Mouse (Mus musculus) adrenal gland, adult (tissue): ENCODE results near the gene Ear14.
"Not testable (repeated sequence)": the region's sequence is repeated elsewhere in the genome, so short reads cannot be mapped to it uniquely, and the experiment has no call there.

ENCODE experiments used
- DNase-seq, 2 experiments: peaks; one replicate each; pipeline ENCODE4 v3.0.0; 2022 to 2023; ENCODE audit warnings: low spot score in 1 of 2; ENCODE audit not compliant: inconsistent age in 2 of 2

The Ear14 gene

DNA sequence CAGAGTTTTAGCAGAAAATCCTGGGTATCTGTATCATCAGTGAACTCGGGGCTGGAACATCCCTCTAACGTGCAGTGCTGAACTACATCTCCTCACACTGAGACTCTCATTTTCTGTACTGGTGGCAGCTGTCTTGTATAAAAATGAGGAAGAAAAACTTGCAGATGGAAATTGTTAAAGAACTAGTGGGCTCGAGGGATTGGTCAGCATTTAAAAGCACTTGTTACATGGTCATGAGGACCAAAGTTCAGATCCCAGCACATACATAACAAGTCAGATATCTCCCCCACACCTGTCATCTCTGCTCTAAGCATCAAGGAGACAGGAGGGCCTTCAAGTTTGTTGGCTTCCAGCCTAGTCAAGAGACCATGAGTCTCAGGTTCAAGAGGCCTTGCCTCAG lies 47.2 kb downstream of the Ear14 start:
- no peak for DNase-seq

DNA sequence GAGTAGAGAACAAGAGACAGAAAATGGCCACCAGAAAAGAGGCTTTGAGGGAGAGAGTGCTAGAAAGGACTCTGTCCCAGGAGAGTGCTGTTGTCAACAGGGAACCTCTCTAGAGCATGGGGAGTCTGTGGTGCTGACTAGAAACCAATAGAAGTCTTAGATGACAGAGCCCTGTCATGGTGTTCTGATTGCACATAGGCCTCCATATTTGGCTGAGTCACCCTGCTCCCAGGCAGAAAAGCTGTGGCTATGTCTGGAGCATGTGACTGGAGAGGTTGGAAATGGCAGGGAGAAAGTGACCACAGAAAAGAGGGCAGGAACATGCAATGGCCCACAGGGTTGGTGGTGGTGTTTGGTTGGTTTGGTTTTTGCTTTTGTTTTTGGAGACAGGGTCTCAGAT lies 49.0 kb downstream of the Ear14 start:
- DNase-seq, result not testable (repeated sequence)

DNA sequence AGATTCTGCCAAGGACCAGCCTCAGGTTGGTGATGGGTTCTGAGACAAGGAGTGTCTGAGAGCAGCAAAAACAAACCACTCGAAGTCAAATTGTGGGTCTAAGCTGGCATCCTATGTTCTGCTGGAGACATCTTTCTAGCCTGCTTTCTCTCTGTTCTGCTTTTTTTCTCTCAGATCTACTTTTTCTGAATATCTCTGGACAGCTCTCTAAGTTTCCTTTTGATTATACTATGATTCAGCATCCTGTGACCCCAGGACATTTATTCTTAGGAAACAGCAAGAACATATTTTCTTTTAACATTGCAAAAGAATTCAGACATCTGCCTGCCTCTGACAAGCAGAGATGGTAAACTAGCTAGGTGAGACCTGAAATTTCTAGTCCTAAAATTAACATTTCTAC lies 50.4 kb downstream of the Ear14 start:
- DNase-seq, result no peak
